Mouse (Mus musculus): ENCODE results near the gene Akt2. TPM values are rescaled to one million over a fixed set of nuclear protein-coding genes. Genes with fewer than 3 reads are reported as not detected.

The Akt2 gene
- 60.6 and 83.1 TPM in 2 replicates for total RNA-seq (2014; rRNA removed)
- 62.3 and 64.0 TPM in 2 replicates for polyA plus RNA-seq (2015; fragmentation: Nextera tagmentation; extraction: Ambion mirVana)

- H3K27ac ChIP-seq = peak within 1 kb of the TSS; percentile 98
Measured at GRCm38 (mm10) chr7:27591266-27592216, at the start of gene Akt2. Gene Akt2, plus strand, starts transcription at chr7:27591552.

GRCm38 (mm10) chr7:27541922-27542321 is 49.4 kb upstream of the Akt2 start:
- TF ChIP-seq CTCF (IDR thresholded peaks at IDR 0.05; ENCODE audit: low read depth) = no peak
- ATAC-seq (no peak), DNase-seq (ENCODE audit: low spot score) (no peak)
- Histone ChIP-seq H3K4me1 (ENCODE audit: insufficient read depth, low read length) (peaks cover 7% of the 10 kb centered on the region; the same call in 1 of the 2 replicates), H3K9me3 (ENCODE audit: low read length) (no peaks in the 10 kb centered on the region), H3K4me2 (ENCODE audit: low read depth, low read length) (peak overlapping the region; percentile 85), H3K4me3 (ENCODE audit: low read length) (peak overlapping the region; percentile 57), H3K27ac (no peak overlapping the region), H3K9ac (replicated peaks; ENCODE audit: low read length) (peak overlapping the region; percentile 46), H3K27me3 (ENCODE audit: insufficient read depth, low read length) (no peaks in the 10 kb centered on the region), H3K36me3 (ENCODE audit: insufficient read depth, low read length) (peaks cover 23% of the 10 kb centered on the region; the same call in 1 of the 2 replicates)
- 48% methylated on average over 5 of the region's 5 CpGs for WGBS

More at GRCm38 (mm10) chr7:27591266-27592216, at the start of gene Akt2:
- under 1% methylated on average over 59 of the region's 71 CpGs for WGBS
- Histone ChIP-seq H3K9ac (replicated peaks; ENCODE audit: low read length) (peak within 1 kb of the TSS; percentile 67), H3K9me3 (ENCODE audit: low read length) (no peaks in the 10 kb centered on the region), H3K4me1 (ENCODE audit: insufficient read depth, low read length) (peaks cover 14% of the 10 kb centered on the region), H3K4me2 (ENCODE audit: low read depth, low read length) (peak within 1 kb of the TSS; percentile 65), H3K36me3 (ENCODE audit: insufficient read depth, low read length) (no peaks in the 10 kb centered on the region), H3K27me3 (ENCODE audit: insufficient read depth, low read length) (no peaks in the 10 kb centered on the region), H3K4me3 (ENCODE audit: low read length) (peak within 1 kb of the TSS; percentile 66)
- peak; percentile 17; the same call in 1 of the 2 replicates for TF ChIP-seq CTCF (IDR thresholded peaks at IDR 0.05; ENCODE audit: low read depth)
- ATAC-seq = peak; percentile 95
- DNase-seq (ENCODE audit: low spot score) = peak; percentile 97

GRCm38 (mm10) chr7:27542392-27543033 is 48.8 kb upstream of the Akt2 start:
- no peaks in the 10 kb centered on the region for H3K9me3 ChIP-seq (ENCODE audit: low read length)
- H3K4me2 ChIP-seq (ENCODE audit: low read depth, low read length) = peak overlapping the region; percentile 85
- ATAC-seq (peak; percentile 94), DNase-seq (ENCODE audit: low spot score) (peak; percentile 94)
- H3K27me3 ChIP-seq (ENCODE audit: insufficient read depth, low read length) = no peaks in the 10 kb centered on the region
- H3K9ac ChIP-seq (replicated peaks; ENCODE audit: low read length) = peak overlapping the region; percentile 46
- peaks cover 7% of the 10 kb centered on the region; the same call in 1 of the 2 replicates for H3K4me1 ChIP-seq (ENCODE audit: insufficient read depth, low read length)
- H3K4me3 ChIP-seq (ENCODE audit: low read length) = peak overlapping the region; percentile 57
- WGBS = under 1% methylated on average over 30 of the region's 30 CpGs
- H3K27ac ChIP-seq = peak overlapping the region; percentile 58; the same call in 1 of the 2 replicates
- peaks cover 17% of the 10 kb centered on the region; the same call in 1 of the 2 replicates for H3K36me3 ChIP-seq (ENCODE audit: insufficient read depth, low read length)
- TF ChIP-seq CTCF (IDR thresholded peaks at IDR 0.05; ENCODE audit: low read depth) = no peak

- ATAC-seq (no peak), DNase-seq (ENCODE audit: low spot score) (no peak)
- H3K4me2 ChIP-seq (ENCODE audit: low read depth, low read length) = peak overlapping the region; percentile 85
- peaks cover 7% of the 10 kb centered on the region; the same call in 1 of the 2 replicates for H3K4me1 ChIP-seq (ENCODE audit: insufficient read depth, low read length)
- no peak overlapping the region for H3K27ac ChIP-seq
- 42% methylated on average over 6 of the region's 6 CpGs for WGBS
- H3K9ac ChIP-seq (replicated peaks; ENCODE audit: low read length) = peak overlapping the region; percentile 46
- H3K36me3 ChIP-seq (ENCODE audit: insufficient read depth, low read length) = peaks cover 13% of the 10 kb centered on the region; the same call in 1 of the 2 replicates
- no peaks in the 10 kb centered on the region for H3K9me3 ChIP-seq (ENCODE audit: low read length)
- TF ChIP-seq CTCF (IDR thresholded peaks at IDR 0.05; ENCODE audit: low read depth) = no peak
- H3K4me3 ChIP-seq (ENCODE audit: low read length) = peak overlapping the region; percentile 57
- no peaks in the 10 kb centered on the region for H3K27me3 ChIP-seq (ENCODE audit: insufficient read depth, low read length)
Measured at GRCm38 (mm10) chr7:27543065-27543464, 48.3 kb upstream of the Akt2 start.

GRCm38 (mm10) chr7:27543851-27544250 is 47.5 kb upstream of the Akt2 start:
- Histone ChIP-seq H3K27me3 (ENCODE audit: insufficient read depth, low read length) (no peaks in the 10 kb centered on the region), H3K4me3 (ENCODE audit: low read length) (no peak overlapping the region), H3K4me1 (ENCODE audit: insufficient read depth, low read length) (peaks cover 7% of the 10 kb centered on the region; the same call in 1 of the 2 replicates), H3K9me3 (ENCODE audit: low read length) (no peaks in the 10 kb centered on the region), H3K4me2 (ENCODE audit: low read depth, low read length) (no peak overlapping the region), H3K27ac (no peak overlapping the region), H3K9ac (replicated peaks; ENCODE audit: low read length) (no peak overlapping the region), H3K36me3 (ENCODE audit: insufficient read depth, low read length) (0 out of 2 replicates have a peak, but pooled peaks cover 8% of the 10 kb centered on the region)
- WGBS = 87% methylated on average over 4 of the region's 4 CpGs
- no peak for ATAC-seq
- no peak for DNase-seq (ENCODE audit: low spot score)
- TF ChIP-seq CTCF (IDR thresholded peaks at IDR 0.05; ENCODE audit: low read depth) = no peak

GRCm38 (mm10) chr7:27544675-27545370 is 46.5 kb upstream of the Akt2 start:
- Histone ChIP-seq H3K4me1 (ENCODE audit: insufficient read depth, low read length) (peaks cover 7% of the 10 kb centered on the region; the same call in 1 of the 2 replicates), H3K4me2 (ENCODE audit: low read depth, low read length) (no peak overlapping the region), H3K36me3 (ENCODE audit: insufficient read depth, low read length) (no peaks in the 10 kb centered on the region), H3K9me3 (ENCODE audit: low read length) (no peaks in the 10 kb centered on the region), H3K27ac (no peak overlapping the region), H3K4me3 (ENCODE audit: low read length) (no peak overlapping the region), H3K9ac (replicated peaks; ENCODE audit: low read length) (no peak overlapping the region), H3K27me3 (ENCODE audit: insufficient read depth, low read length) (no peaks in the 10 kb centered on the region)
- ATAC-seq = no peak
- no peak for TF ChIP-seq CTCF (IDR thresholded peaks at IDR 0.05; ENCODE audit: low read depth)
- no peak for DNase-seq (ENCODE audit: low spot score)
- WGBS = 82% methylated on average over 12 of the region's 12 CpGs
